Mouse (Mus musculus): ENCODE results near the gene Mgll.

DNA sequence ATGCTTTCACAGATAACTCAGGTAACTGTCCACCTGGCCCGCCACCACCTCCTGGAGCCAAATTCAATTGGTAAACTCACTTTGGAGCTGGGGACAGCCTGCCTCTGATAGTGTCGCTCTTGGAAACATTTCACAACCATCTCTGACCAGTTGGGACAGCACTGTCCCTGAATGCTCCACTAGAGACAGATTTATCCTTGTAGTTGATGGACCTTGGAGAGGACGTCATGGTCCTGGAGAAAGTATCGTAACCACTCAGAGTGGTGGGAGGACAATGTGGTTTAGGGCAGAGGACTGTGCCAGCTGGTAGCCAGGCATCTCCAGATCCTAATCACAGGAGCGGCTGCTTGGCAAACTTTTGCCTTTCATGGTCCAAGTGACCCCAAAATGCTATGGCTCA, 3.3 kb downstream of the Mgll start:
- TF ChIP-seq CTCF (IDR thresholded peaks at IDR 0.05; ENCODE audit: low read depth, low read length) (no peak), POLR2A (IDR thresholded peaks at IDR 0.05; ENCODE audit: extremely low read depth, insufficient read depth, low read length) (no peak)
